Mouse (Mus musculus): ENCODE data around the gene Cfap43.

DNA sequence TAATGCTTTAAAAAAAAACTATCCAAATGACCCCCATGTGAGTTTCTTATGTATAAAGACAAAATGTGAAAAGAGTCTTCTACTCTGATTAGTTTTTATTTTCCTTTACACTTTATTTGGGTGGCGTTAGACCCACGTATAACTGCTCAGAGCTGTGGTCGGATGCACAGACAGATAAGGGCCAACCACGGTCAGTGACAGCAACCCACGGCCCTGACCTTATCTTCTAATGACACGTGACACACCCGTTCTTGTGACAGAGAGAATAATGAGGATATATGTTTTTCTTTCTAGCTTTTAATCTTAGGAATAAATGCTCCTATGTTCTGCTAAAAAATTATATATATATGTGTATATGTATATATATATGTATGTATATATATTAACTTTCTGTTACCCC lies 229.5 kb downstream of the Cfap43 start:
- TF ChIP-seq E2F4 (IDR thresholded peaks at IDR 0.05; ENCODE audit: insufficient read depth): no peak
- no peak for TF ChIP-seq POLR2A (IDR thresholded peaks at IDR 0.05; ENCODE audit: insufficient read length, low read depth)
- no peak for TF ChIP-seq MYOD1 (IDR thresholded peaks at IDR 0.05; ENCODE audit: control insufficient read depth in 1 of 3, insufficient read length in 2 of 3, low read depth in 2 of 3)
- no peak for TF ChIP-seq TCF3 (IDR thresholded peaks at IDR 0.05; ENCODE audit: insufficient read length, low read depth)
